Mouse (Mus musculus): Measurements from ENCODE around the gene Polr2j.

- no peak for TF ChIP-seq POLR2A (IDR thresholded peaks at IDR 0.05; ENCODE audit: insufficient read length, low read depth)
- no peak for TF ChIP-seq MYOD1 (IDR thresholded peaks at IDR 0.05; ENCODE audit: control insufficient read depth in 1 of 3, insufficient read length in 2 of 3, low read depth in 2 of 3)
- TF ChIP-seq POLR2AphosphoS2 (IDR thresholded peaks at IDR 0.05; ENCODE audit: insufficient read length, low read depth) = no peak
- no peak for TF ChIP-seq E2F4 (IDR thresholded peaks at IDR 0.05; ENCODE audit: insufficient read depth)
- TF ChIP-seq CEBPB (IDR thresholded peaks at IDR 0.05; ENCODE audit: insufficient read depth, poor library complexity, severe bottlenecking) = no peak
- no peak for TF ChIP-seq USF1 (IDR thresholded peaks at IDR 0.05; ENCODE audit: low read depth)
- TF ChIP-seq MAX (IDR thresholded peaks at IDR 0.05; ENCODE audit: low read depth) = no peak
- TF ChIP-seq MYOG (IDR thresholded peaks at IDR 0.05; ENCODE audit: control insufficient read depth in 1 of 3, insufficient read depth in 1 of 3, insufficient read length in 2 of 3, low read depth in 2 of 3) = no peak
- no peak for TF ChIP-seq TCF12 (IDR thresholded peaks at IDR 0.05; ENCODE audit: insufficient read depth, poor library complexity, severe bottlenecking)
Measured at GRCm38 (mm10) chr5:136109042-136109441, 7.4 kb upstream of the Polr2j start.
